Mouse (Mus musculus): Measurements from ENCODE around the gene Plcl2. TPM values are rescaled to one million over a fixed set of nuclear protein-coding genes. Genes with fewer than 3 reads are reported as not detected.
A peak's percentile ranks its signal among the peaks of the same experiment; 100 is the strongest.
"Not testable (repeated sequence)": the region's sequence is repeated elsewhere in the genome, so short reads cannot be mapped to it uniquely, and the experiment has no call there.

Gene Plcl2
- polyA plus RNA-seq, 1 experiment from 2014 or later = 11.4 TPM

GRCm38 (mm10) chr17:50643356-50643755 lies 134.2 kb downstream of the Plcl2 start:
- no peaks in the 10 kb centered on the region for H3K27me3 ChIP-seq (replicated peaks)
- WGBS = 74% methylated on average over 6 of the region's 6 CpGs
- peak overlapping the region; percentile 17; the same call in 1 of the 2 replicates for H3K27ac ChIP-seq
- 0 out of 2 replicates have a peak, but pooled peaks have one; percentile 34 for ATAC-seq (replicated peaks)
- H3K9ac ChIP-seq = no peak overlapping the region
- 0 out of 2 replicates have a peak, but pooled peaks cover 3% of the 10 kb centered on the region for H3K36me3 ChIP-seq (replicated peaks)
- H3K4me1 ChIP-seq = peaks cover 11% of the 10 kb centered on the region
- peak overlapping the region; percentile 20; the same call in 1 of the 2 replicates for H3K4me2 ChIP-seq
- no peaks in the 10 kb centered on the region for H3K9me3 ChIP-seq
- no peak overlapping the region for H3K4me3 ChIP-seq

- H3K9me3 ChIP-seq = no peaks in the 10 kb centered on the region
- peak overlapping the region; percentile 69; the same call in 1 of the 2 replicates for H3K27ac ChIP-seq
- H3K27me3 ChIP-seq (replicated peaks) = no peaks in the 10 kb centered on the region
- H3K4me3 ChIP-seq = no peak overlapping the region
- no peak overlapping the region for H3K9ac ChIP-seq
- H3K36me3 ChIP-seq (replicated peaks) = 0 out of 2 replicates have a peak, but pooled peaks cover 3% of the 10 kb centered on the region
- H3K4me2 ChIP-seq = peak overlapping the region; percentile 20
- H3K4me1 ChIP-seq = peaks cover 11% of the 10 kb centered on the region
- ATAC-seq (replicated peaks) = peak; percentile 85
- WGBS = 18% methylated on average over 6 of the region's 6 CpGs
Measured at GRCm38 (mm10) chr17:50643989-50644388, 134.8 kb downstream of the Plcl2 start.

GRCm38 (mm10) chr17:50648141-50648540 lies 138.9 kb downstream of the Plcl2 start:
- ATAC-seq (replicated peaks) = not testable (repeated sequence)
- 98% methylated on average over 4 of the region's 4 CpGs for WGBS

GRCm38 (mm10) chr17:50648757-50649419 lies 139.7 kb downstream of the Plcl2 start:
- Histone ChIP-seq H3K27me3 (replicated peaks) (no peaks in the 10 kb centered on the region), H3K36me3 (replicated peaks) (no peaks in the 10 kb centered on the region), H3K9ac (no peak overlapping the region), H3K27ac (no peak overlapping the region), H3K4me1 (peaks cover 4% of the 10 kb centered on the region), H3K4me2 (no peak overlapping the region), H3K4me3 (no peak overlapping the region), H3K9me3 (no peaks in the 10 kb centered on the region)
- ATAC-seq (replicated peaks) = no peak
- 94% methylated on average over 6 of the region's 6 CpGs for WGBS

More at GRCm38 (mm10) chr17:50648141-50648540, 138.9 kb downstream of the Plcl2 start:
- not testable (repeated sequence) for H3K4me3 ChIP-seq; H3K9ac ChIP-seq; H3K27ac ChIP-seq; H3K9me3 ChIP-seq; H3K4me2 ChIP-seq; H3K36me3 ChIP-seq (replicated peaks); H3K27me3 ChIP-seq (replicated peaks)
- H3K4me1 ChIP-seq = peaks cover 11% of the 10 kb centered on the region

GRCm38 (mm10) chr17:50650535-50651223 lies 141.5 kb downstream of the Plcl2 start:
- H3K9ac ChIP-seq = no peak overlapping the region
- no peaks in the 10 kb centered on the region for H3K36me3 ChIP-seq (replicated peaks)
- no peaks in the 10 kb centered on the region for H3K27me3 ChIP-seq (replicated peaks)
- no peak overlapping the region for H3K4me2 ChIP-seq
- 94% methylated on average over 14 of the region's 14 CpGs for WGBS
- no peak overlapping the region for H3K4me3 ChIP-seq
- H3K4me1 ChIP-seq = no peaks in the 10 kb centered on the region
- H3K9me3 ChIP-seq = no peaks in the 10 kb centered on the region
- no peak overlapping the region for H3K27ac ChIP-seq
- ATAC-seq (replicated peaks) = no peak

- 55% methylated on average over 5 of the region's 5 CpGs for WGBS
- Histone ChIP-seq H3K4me2 (no peak overlapping the region), H3K9ac (no peak overlapping the region), H3K9me3 (no peaks in the 10 kb centered on the region), H3K4me1 (peaks cover 4% of the 10 kb centered on the region), H3K27ac (no peak overlapping the region), H3K36me3 (replicated peaks) (no peaks in the 10 kb centered on the region), H3K27me3 (replicated peaks) (no peaks in the 10 kb centered on the region), H3K4me3 (no peak overlapping the region)
- ATAC-seq (replicated peaks) = no peak
Measured at GRCm38 (mm10) chr17:50654741-50655415, 145.7 kb downstream of the Plcl2 start.

GRCm38 (mm10) chr17:50655416-50655776 lies 146.2 kb downstream of the Plcl2 start:
- no peak overlapping the region for H3K9ac ChIP-seq
- no peak overlapping the region for H3K27ac ChIP-seq
- WGBS = 44% methylated on average over 4 of the region's 4 CpGs
- H3K4me1 ChIP-seq = peaks cover 4% of the 10 kb centered on the region
- H3K9me3 ChIP-seq = no peaks in the 10 kb centered on the region
- no peak overlapping the region for H3K4me3 ChIP-seq
- H3K36me3 ChIP-seq (replicated peaks) = no peaks in the 10 kb centered on the region
- no peaks in the 10 kb centered on the region for H3K27me3 ChIP-seq (replicated peaks)
- 0 out of 2 replicates have a peak, but pooled peaks have one; percentile 38 for ATAC-seq (replicated peaks)
- H3K4me2 ChIP-seq = no peak overlapping the region

GRCm38 (mm10) chr17:50657321-50657720 lies 148.1 kb downstream of the Plcl2 start:
- H3K9me3 ChIP-seq = no peaks in the 10 kb centered on the region
- ATAC-seq (replicated peaks) = no peak
- no peak overlapping the region for H3K9ac ChIP-seq
- H3K27me3 ChIP-seq (replicated peaks) = no peaks in the 10 kb centered on the region
- H3K36me3 ChIP-seq (replicated peaks) = no peaks in the 10 kb centered on the region
- peaks cover 4% of the 10 kb centered on the region for H3K4me1 ChIP-seq
- no peak overlapping the region for H3K4me3 ChIP-seq
- no peak overlapping the region for H3K4me2 ChIP-seq
- H3K27ac ChIP-seq = no peak overlapping the region

GRCm38 (mm10) chr17:50658901-50659300 lies 149.7 kb downstream of the Plcl2 start:
- Histone ChIP-seq H3K4me2 (no peak overlapping the region), H3K9ac (no peak overlapping the region), H3K4me1 (peaks cover 4% of the 10 kb centered on the region), H3K9me3 (no peaks in the 10 kb centered on the region), H3K4me3 (no peak overlapping the region), H3K36me3 (replicated peaks) (no peaks in the 10 kb centered on the region), H3K27ac (no peak overlapping the region), H3K27me3 (replicated peaks) (no peaks in the 10 kb centered on the region)
- WGBS = 92% methylated on average over 8 of the region's 8 CpGs
- no peak for ATAC-seq (replicated peaks)

- Histone ChIP-seq H3K4me1 (0 out of 2 replicates have a peak, but pooled peaks cover 3% of the 10 kb centered on the region), H3K36me3 (replicated peaks) (no peaks in the 10 kb centered on the region), H3K4me3 (no peak overlapping the region), H3K27me3 (replicated peaks) (no peaks in the 10 kb centered on the region), H3K27ac (no peak overlapping the region), H3K9ac (no peak overlapping the region), H3K4me2 (no peak overlapping the region), H3K9me3 (no peaks in the 10 kb centered on the region)
- 94% methylated on average over 9 of the region's 9 CpGs for WGBS
- ATAC-seq (replicated peaks) = no peak
Measured at GRCm38 (mm10) chr17:50667596-50667995, 158.4 kb downstream of the Plcl2 start.

GRCm38 (mm10) chr17:50668681-50669208 lies 159.5 kb downstream of the Plcl2 start:
- no peaks in the 10 kb centered on the region for H3K27me3 ChIP-seq (replicated peaks)

GRCm38 (mm10) chr17:50671416-50671815 lies 162.2 kb downstream of the Plcl2 start:
- 73% methylated on average over 5 of the region's 5 CpGs for WGBS
- H3K27me3 ChIP-seq (replicated peaks) = no peaks in the 10 kb centered on the region
- H3K4me1 ChIP-seq = 0 out of 2 replicates have a peak, but pooled peaks cover 3% of the 10 kb centered on the region
- no peaks in the 10 kb centered on the region for H3K9me3 ChIP-seq
- H3K27ac ChIP-seq = no peak overlapping the region
- no peak overlapping the region for H3K4me3 ChIP-seq
- no peak overlapping the region for H3K9ac ChIP-seq
- ATAC-seq (replicated peaks) = no peak
- no peaks in the 10 kb centered on the region for H3K36me3 ChIP-seq (replicated peaks)
- no peak overlapping the region for H3K4me2 ChIP-seq

More at GRCm38 (mm10) chr17:50668681-50669208, 159.5 kb downstream of the Plcl2 start:
- no peak for ATAC-seq (replicated peaks)
- Histone ChIP-seq H3K4me1 (0 out of 2 replicates have a peak, but pooled peaks cover 3% of the 10 kb centered on the region), H3K4me2 (no peak overlapping the region), H3K36me3 (replicated peaks) (no peaks in the 10 kb centered on the region), H3K9ac (no peak overlapping the region), H3K4me3 (no peak overlapping the region), H3K9me3 (no peaks in the 10 kb centered on the region), H3K27ac (peak overlapping the region; percentile 17; the same call in 1 of the 2 replicates)
- WGBS = 74% methylated on average over 4 of the region's 4 CpGs

Measured in midbrain, embryonic 15.5 days (tissue).